Mouse (Mus musculus): ENCODE measurements around the gene Usp39. TPM values are rescaled to one million over a fixed set of nuclear protein-coding genes. Genes with fewer than 3 reads are reported as not detected.

Usp39 gene
- polyA plus RNA-seq, 2 experiments, result 39.1 to 52.2 TPM

- H3K27ac ChIP-seq (replicated peaks; ENCODE audit: low read depth, low read length), result no peak overlapping the region
- no peaks in the 10 kb centered on the region for H3K36me3 ChIP-seq (ENCODE audit: control insufficient read depth, insufficient read depth, low read length)
- ATAC-seq (ENCODE audit: low FRiP score, low read depth) (no peak), DNase-seq (ENCODE audit: low spot score) (no peak)
- WGBS, result 68% methylated on average over 3 of the region's 3 CpGs
- no peak overlapping the region for H3K4me3 ChIP-seq (replicated peaks; ENCODE audit: low read length)
- no peak overlapping the region for H3K9ac ChIP-seq (ENCODE audit: low read depth, low read length, severe bottlenecking)
- no peaks in the 10 kb centered on the region for H3K27me3 ChIP-seq (ENCODE audit: control insufficient read depth, insufficient read depth, low read length)
- TF ChIP-seq POLR2A (IDR thresholded peaks at IDR 0.05; ENCODE audit: borderline replicate concordance, extremely low read depth, insufficient read depth, insufficient read length), result no peak
- no peaks in the 10 kb centered on the region for H3K4me1 ChIP-seq (ENCODE audit: control insufficient read depth, insufficient read depth, low read length)
- H3K4me2 ChIP-seq (replicated peaks; ENCODE audit: low read depth, low read length, severe bottlenecking), result no peak overlapping the region
- no peaks in the 10 kb centered on the region for H3K9me3 ChIP-seq (ENCODE audit: control insufficient read depth, low read length)
Measured at GRCm38 (mm10) chr6:72297825-72298224, 47.2 kb downstream of the Usp39 start.

GRCm38 (mm10) chr6:72292972-72293651, 51.9 kb downstream of the Usp39 start:
- H3K4me1 ChIP-seq (ENCODE audit: control insufficient read depth, insufficient read depth, low read length), result no peaks in the 10 kb centered on the region
- WGBS, result 81% methylated on average over 12 of the region's 12 CpGs
- H3K9me3 ChIP-seq (ENCODE audit: control insufficient read depth, low read length), result no peaks in the 10 kb centered on the region
- DNase-seq (ENCODE audit: low spot score), result no peak
- no peaks in the 10 kb centered on the region for H3K27me3 ChIP-seq (ENCODE audit: control insufficient read depth, insufficient read depth, low read length)
- no peak for ATAC-seq (ENCODE audit: low FRiP score, low read depth)
- H3K4me3 ChIP-seq (replicated peaks; ENCODE audit: low read length), result no peak overlapping the region
- H3K9ac ChIP-seq (ENCODE audit: low read depth, low read length, severe bottlenecking), result no peak overlapping the region
- H3K27ac ChIP-seq (replicated peaks; ENCODE audit: low read depth, low read length), result no peak overlapping the region
- TF ChIP-seq POLR2A (IDR thresholded peaks at IDR 0.05; ENCODE audit: borderline replicate concordance, extremely low read depth, insufficient read depth, insufficient read length), result no peak
- no peaks in the 10 kb centered on the region for H3K36me3 ChIP-seq (ENCODE audit: control insufficient read depth, insufficient read depth, low read length)
- no peak overlapping the region for H3K4me2 ChIP-seq (replicated peaks; ENCODE audit: low read depth, low read length, severe bottlenecking)

- ATAC-seq (ENCODE audit: low FRiP score, low read depth), result no peak
- 79% methylated on average over 3 of the region's 3 CpGs for WGBS
- H3K27ac ChIP-seq (replicated peaks; ENCODE audit: low read depth, low read length), result no peak overlapping the region
- no peaks in the 10 kb centered on the region for H3K9me3 ChIP-seq (ENCODE audit: control insufficient read depth, low read length)
- no peak overlapping the region for H3K4me2 ChIP-seq (replicated peaks; ENCODE audit: low read depth, low read length, severe bottlenecking)
- no peaks in the 10 kb centered on the region for H3K4me1 ChIP-seq (ENCODE audit: control insufficient read depth, insufficient read depth, low read length)
- no peaks in the 10 kb centered on the region for H3K27me3 ChIP-seq (ENCODE audit: control insufficient read depth, insufficient read depth, low read length)
- no peak overlapping the region for H3K4me3 ChIP-seq (replicated peaks; ENCODE audit: low read length)
- H3K9ac ChIP-seq (ENCODE audit: low read depth, low read length, severe bottlenecking), result no peak overlapping the region
- no peak for DNase-seq (ENCODE audit: low spot score)
- no peaks in the 10 kb centered on the region for H3K36me3 ChIP-seq (ENCODE audit: control insufficient read depth, insufficient read depth, low read length)
- TF ChIP-seq POLR2A (IDR thresholded peaks at IDR 0.05; ENCODE audit: borderline replicate concordance, extremely low read depth, insufficient read depth, insufficient read length), result no peak
Measured at GRCm38 (mm10) chr6:72289484-72289883, 55.5 kb downstream of the Usp39 start.

- Histone ChIP-seq H3K9me3 (ENCODE audit: control insufficient read depth, low read length) (no peaks in the 10 kb centered on the region), H3K4me3 (replicated peaks; ENCODE audit: low read length) (no peak overlapping the region), H3K27ac (replicated peaks; ENCODE audit: low read depth, low read length) (no peak overlapping the region), H3K4me2 (replicated peaks; ENCODE audit: low read depth, low read length, severe bottlenecking) (no peak overlapping the region), H3K4me1 (ENCODE audit: control insufficient read depth, insufficient read depth, low read length) (no peaks in the 10 kb centered on the region), H3K9ac (ENCODE audit: low read depth, low read length, severe bottlenecking) (no peak overlapping the region), H3K36me3 (ENCODE audit: control insufficient read depth, insufficient read depth, low read length) (no peaks in the 10 kb centered on the region), H3K27me3 (ENCODE audit: control insufficient read depth, insufficient read depth, low read length) (no peaks in the 10 kb centered on the region)
- DNase-seq (ENCODE audit: low spot score) (peak; percentile 44), ATAC-seq (ENCODE audit: low FRiP score, low read depth) (no peak)
- TF ChIP-seq POLR2A (IDR thresholded peaks at IDR 0.05; ENCODE audit: borderline replicate concordance, extremely low read depth, insufficient read depth, insufficient read length), result no peak
- 12% methylated on average over 4 of the region's 4 CpGs for WGBS
Measured at GRCm38 (mm10) chr6:72283914-72284313, 61.1 kb downstream of the Usp39 start.

- H3K4me1 ChIP-seq (ENCODE audit: control insufficient read depth, insufficient read depth, low read length), result no peaks in the 10 kb centered on the region
- WGBS, result 69% methylated on average over 7 of the region's 7 CpGs
- H3K27ac ChIP-seq (replicated peaks; ENCODE audit: low read depth, low read length), result no peak overlapping the region
- H3K9me3 ChIP-seq (ENCODE audit: control insufficient read depth, low read length), result no peaks in the 10 kb centered on the region
- no peak overlapping the region for H3K4me2 ChIP-seq (replicated peaks; ENCODE audit: low read depth, low read length, severe bottlenecking)
- H3K36me3 ChIP-seq (ENCODE audit: control insufficient read depth, insufficient read depth, low read length), result no peaks in the 10 kb centered on the region
- H3K4me3 ChIP-seq (replicated peaks; ENCODE audit: low read length), result no peak overlapping the region
- no peak for TF ChIP-seq POLR2A (IDR thresholded peaks at IDR 0.05; ENCODE audit: borderline replicate concordance, extremely low read depth, insufficient read depth, insufficient read length)
- no peaks in the 10 kb centered on the region for H3K27me3 ChIP-seq (ENCODE audit: control insufficient read depth, insufficient read depth, low read length)
- ATAC-seq (ENCODE audit: low FRiP score, low read depth), result no peak
- DNase-seq (ENCODE audit: low spot score), result no peak
- no peak overlapping the region for H3K9ac ChIP-seq (ENCODE audit: low read depth, low read length, severe bottlenecking)
Measured at GRCm38 (mm10) chr6:72280410-72280998, 64.5 kb downstream of the Usp39 start.
